Mouse (Mus musculus) heart, postnatal 4 days (tissue): Measurements from ENCODE around the gene Kifc3. TPM values are rescaled to one million over a fixed set of nuclear protein-coding genes. Genes with fewer than 3 reads are reported as not detected.
A peak's percentile ranks its signal among the peaks of the same experiment; 100 is the strongest.
"Not testable (repeated sequence)": the region's sequence is repeated elsewhere in the genome, so short reads cannot be mapped to it uniquely, and the experiment has no call there.

Experiments used
- DNase-seq: peaks from one replicate; pipeline ENCODE4 v3.0.0; 2021
- total RNA-seq, 2 experiments: library from RNA; stranded (reverse); gene quantifications; 2 replicates each; pipeline ENCODE4 v1.2.3; 2021

The Kifc3 gene
- 10 to 100 TPM; 61.4 to 63.9 TPM for total RNA-seq

DNA sequence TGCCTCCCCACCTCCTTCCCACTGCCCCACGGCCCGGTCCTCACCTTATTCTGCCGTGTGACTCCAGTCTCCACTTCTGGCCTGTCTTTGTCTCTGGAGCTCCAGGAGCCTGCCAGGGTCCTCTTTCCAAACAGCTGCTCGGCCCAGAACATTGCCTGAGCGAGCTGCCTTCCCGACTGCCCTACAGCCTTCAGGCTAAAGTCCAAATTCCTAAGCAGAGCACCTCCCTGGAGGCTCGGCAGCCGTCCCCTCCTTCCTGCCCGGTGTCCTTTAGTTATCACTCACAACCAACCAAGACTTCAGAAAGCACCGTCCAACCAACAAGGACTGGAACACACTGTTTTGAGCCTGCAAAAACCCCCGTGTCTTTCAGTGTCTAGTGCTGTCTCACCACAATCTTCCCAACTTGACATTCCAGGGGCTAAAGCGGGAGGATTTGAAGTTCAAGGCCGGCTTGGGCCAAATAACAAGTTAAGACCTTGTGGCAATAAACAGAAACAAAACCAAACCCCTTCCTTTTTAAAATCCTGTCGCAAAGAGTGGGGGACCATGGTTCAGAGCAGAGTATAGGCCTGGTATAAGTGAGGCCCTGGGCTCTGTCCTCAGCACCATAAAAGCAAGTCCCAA, at the start of gene Kifc3:
Gene Kifc3 (minus strand): TSS at position 164 of the 627 bp plus-strand sequence.
- no peak for DNase-seq

DNA sequence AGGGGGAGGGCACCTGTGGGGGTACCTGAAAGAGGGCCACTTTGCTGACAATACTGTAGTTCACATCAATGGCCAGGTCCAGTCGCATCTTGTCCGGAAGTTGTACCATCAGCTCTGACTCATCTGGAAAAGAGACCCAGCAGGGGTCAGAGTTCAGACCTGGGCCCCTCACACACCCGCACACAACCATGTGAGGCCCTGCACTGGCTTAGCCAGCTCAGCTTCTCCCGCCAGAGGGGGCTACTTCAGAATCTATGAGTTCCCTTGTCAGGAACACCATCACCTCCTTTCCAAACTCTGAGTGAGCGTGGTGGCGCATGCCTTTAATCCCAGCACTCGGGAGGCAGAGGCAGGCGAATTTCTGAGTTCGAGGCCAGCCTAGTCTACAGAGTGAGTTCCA, 49.4 kb upstream of the Kifc3 start:
- DNase-seq, result no peak

DNA sequence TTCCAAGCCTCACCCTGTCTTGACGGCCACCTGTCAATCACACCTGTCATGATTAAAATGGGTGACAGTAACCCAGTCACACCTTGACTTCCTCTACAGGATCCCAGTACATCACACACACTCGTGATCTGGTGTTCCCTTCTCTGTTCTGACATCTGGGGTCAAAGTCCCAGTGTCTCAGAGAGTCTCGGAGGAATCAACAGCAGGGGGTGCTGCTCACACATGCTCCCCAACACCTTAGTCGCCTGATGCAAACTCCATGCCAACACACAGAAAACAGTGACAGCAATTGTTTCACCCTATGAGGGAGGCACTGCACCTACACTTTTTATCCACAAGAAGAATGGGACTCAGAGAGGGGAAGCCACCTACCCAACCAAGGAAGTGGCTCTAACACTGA, 47.2 kb upstream of the Kifc3 start:
- peak; percentile 24 for DNase-seq

DNA sequence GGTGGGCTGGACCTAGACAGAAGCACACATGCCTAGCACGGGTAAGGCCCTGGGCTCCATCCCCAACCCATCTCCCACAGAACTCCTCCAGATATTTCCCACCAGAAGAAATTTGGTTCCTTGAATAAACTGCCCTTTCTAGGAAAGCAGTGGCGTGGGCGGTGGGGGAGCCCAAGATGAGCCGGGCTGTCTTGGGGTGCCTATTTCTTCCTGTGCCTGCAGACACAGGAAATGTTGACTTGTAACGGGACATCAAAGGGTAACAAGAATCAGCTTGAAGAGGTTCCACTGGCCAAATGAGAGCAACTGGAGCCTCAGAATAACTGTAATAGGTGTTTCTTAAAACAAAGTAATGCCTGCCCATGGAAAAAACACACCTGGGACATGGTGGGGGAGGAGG, 44.7 kb upstream of the Kifc3 start:
- no peak for DNase-seq

DNA sequence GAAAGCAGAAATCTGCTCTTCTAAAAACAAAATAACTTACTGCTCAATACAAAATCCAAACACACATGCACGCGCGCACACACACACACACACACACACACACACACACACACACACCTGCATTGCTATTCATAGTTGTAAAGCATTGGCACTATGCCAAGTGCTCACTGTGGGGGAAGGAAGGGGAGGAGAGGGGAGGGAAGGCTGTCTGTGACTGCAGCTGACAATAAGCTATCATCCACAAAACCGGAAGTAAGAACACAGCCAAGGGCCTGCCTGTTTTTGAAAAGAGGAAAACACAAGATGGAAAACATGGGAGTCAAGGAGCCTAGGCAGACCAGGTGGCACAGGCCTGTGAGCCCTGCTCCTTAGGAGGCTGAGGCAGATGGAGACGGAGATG, 42.6 kb upstream of the Kifc3 start:
- peak; percentile 76 for DNase-seq

DNA sequence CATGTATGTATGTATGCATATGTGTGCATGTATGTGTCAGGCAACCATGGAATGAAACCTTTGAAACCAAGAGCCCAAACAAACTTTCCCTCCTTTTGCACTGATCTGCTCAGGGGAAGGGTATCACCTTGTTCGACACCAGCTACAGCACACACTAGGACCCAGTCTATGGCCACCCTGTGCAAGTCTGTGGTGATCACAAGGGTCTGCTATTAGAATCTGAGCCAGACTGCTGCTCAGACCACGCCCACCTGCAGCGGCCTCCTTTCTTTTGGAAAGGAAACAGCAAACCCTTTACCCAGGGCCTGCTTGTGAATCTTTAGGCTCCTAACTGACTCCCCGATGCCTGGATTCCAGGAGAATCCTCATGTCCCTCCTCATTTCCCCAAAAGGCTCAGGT, 41.2 kb upstream of the Kifc3 start:
- DNase-seq, result no peak

DNA sequence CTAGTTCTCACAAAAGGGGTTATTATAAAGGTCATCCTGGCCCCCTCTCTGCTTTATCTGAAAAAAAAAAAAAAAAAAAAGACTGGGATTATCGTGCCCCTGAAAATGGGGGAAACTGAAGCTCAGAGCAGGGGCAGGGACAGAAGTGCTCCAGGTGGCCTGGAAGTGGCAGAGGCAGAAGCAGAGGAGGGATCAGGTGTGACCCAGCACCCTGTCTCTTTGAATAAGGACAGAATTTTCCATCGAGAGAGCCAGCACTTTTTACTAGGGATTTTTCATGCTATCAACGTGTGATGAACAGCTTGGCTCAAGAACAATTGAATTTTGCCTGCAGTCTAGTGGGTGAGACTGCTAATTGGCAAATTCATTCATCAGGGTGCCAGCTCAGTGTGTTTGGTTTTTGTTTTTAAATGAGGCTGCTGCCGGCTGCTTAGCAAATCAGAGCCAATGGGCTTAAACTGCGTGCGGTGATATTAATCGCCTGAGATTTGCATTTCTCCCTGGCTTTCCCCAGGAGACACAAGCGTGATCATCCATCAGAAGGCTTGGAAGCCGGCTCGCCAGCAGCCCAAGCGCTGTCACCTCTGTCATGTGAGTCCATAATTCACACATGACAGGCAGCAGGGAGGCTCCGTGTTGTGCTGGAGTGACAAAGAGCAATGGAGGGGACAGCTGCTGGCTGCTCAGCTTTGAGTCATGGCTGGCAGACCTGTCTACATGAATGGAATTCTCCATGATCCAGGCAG, 40.4 kb upstream of the Kifc3 start:
- peak; percentile 17 for DNase-seq

DNA sequence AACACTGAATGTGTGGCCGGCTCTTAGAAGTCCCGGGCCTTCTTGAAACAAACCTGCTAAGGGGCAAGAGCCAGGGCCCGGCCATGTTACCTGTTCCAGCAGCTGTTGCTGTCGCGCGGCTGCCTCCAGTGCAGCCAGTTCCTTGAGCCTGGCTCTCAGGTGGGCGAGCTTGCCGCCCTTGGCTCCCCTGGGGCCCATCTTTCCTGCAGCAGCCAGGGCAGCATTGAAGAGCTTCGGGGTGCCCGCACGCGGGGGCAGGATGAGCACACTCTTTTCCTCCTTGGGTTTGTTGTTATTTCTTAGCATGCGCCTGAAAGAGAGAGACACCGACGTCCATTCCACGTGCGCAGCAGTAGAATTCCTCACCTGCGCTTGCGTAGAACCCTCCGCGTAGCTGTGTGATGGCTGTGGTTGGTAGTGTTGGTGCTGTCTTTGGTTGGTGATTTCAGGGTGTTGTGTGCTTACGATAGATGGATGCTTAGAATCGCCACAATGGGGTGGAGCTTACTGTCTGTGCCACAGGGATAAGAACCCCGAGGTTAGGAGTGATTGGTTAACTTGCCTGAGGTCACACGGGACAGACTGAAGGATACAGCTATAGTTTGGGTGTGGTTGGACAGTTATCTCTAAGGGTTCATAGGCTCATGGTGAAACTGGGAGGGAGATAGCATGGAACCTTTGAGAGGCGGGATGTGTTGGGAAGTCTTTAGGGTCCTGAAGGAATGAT, 39.6 kb upstream of the Kifc3 start:
- DNase-seq, result no peak

DNA sequence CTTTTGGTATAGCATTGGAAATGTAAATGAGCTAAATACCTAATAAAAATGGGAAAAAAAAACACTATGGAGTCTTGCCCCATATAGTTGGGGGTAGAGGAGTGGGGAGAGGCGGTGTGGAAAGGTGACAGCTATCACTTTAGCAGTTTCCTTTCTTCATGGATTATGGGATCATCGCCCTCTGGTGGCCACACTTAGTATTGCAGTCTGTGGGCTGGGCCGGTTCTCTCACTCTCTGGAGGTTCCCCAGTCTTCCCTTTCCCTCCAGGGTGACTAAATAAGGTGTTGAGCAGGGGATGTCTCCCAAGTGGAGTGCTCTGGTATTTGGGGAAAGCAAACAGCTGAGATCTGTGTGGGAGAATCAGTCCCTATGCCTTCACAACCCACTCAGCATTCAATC, 33.1 kb upstream of the Kifc3 start:
- peak; percentile 88 for DNase-seq

DNA sequence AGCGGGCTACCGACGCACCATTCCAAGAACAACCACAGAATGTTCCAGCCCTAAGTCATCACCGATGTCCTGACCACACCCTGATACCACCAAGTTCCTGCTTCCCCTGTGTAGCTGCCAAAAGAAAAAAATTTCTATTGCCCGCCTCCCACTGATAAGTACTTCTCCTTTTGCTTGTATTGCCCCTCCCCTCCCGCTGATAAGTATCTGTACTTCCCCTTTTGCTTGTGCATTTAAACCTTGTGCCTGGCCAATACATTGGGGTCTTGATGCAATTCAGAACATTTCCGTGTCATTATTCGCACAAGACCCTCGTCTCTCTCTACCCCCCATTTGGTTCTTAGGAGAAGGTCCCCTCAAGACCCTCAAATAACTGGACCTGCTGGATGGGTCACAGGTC, 27.5 kb upstream of the Kifc3 start:
- DNase-seq, result not testable (repeated sequence)

DNA sequence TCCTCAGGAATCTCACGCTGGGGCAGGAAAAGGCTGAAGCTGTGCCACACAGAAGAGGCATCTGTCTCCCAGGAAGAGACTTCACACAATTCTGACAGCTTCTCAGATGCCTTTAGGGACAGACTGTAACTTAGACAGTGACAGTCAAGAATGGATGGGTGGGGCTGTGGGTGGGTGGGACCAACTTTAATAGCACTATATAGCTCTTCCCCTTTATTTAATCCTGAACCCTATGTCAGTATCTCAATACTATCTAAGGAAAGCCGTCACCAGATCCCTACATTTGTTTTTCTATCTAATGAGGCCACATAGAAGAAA, 24.5 kb upstream of the Kifc3 start:
- no peak for DNase-seq

DNA sequence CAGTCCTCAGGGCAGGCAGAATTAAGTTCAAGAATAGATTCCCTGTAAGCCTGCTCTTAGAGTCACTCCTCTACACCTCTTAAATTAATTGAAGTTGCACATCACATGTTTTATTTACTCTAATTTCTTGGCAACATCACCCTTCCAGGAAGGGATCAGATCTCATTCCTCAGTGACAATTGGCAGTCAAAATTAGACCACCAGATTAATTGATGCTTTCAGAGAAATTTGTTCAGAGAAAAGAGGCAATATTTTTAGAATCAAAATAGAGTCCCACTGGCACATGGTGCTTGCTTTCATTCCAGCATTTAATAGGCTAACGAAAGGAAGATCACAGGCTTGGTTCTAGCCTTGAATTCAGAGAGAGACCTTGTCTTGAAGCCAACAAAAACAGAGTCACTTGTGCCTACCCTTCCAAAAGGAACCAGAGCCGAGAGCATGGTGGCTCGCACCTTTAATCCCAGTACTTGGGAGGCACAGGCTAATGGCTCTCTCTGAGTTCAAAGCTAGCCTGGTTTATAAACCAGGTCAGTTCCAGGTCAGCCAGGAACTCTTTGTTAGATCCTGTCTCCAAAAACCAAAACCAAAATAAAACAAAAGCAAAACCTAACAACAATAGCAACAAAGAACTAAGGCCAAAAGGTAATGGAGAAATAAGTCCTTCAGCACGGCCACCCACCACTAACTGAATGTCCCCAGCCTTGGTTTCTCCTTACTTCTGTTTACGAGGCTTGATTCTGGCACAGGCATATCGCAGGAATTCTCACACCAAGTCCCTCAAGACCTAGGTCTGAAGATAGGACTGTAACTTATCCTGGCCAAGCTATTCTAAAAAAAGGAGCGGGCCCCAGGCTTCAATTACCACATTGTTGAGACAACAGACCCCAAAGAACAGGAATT, 23.9 kb upstream of the Kifc3 start:
- no peak for DNase-seq

DNA sequence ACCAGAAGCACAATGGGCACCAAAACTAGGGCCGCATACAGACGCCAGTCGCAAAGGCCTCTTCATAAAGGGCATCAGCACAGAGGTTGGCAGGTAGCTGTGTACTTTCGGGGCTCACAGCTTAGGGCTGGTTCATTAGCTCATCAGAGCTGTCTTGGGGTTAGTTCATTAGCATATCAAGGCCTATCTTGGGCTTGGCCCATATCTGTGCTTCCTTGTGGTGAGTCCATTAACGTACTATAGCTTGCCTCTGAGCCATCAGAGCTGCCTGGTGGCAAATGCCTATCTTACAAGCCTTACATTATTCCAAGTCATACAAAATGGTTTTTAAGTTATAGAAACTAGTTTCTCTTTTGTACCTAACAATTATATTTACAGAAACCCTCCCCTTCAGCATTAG, 21.4 kb upstream of the Kifc3 start:
- DNase-seq, result no peak

DNA sequence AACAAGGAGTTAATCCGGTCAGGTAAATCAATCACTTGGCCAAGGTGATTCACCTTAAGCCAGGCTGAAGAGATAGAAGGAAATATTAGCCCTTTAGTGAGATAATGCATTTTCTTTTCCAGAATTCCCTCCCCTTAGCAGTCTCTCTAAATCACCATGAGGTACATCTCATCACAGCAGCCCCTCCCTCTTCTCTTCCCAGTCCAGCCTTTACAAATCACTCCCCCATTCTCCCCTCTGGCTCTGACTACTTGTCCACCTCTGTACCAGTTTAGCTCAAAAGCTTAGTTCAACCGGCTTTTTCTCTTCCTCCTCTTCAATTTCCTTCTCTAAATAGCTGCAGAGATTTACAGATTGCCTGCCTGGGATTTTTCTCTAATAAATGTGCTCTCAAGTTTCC, 18.4 kb upstream of the Kifc3 start:
- DNase-seq, result no peak

DNA sequence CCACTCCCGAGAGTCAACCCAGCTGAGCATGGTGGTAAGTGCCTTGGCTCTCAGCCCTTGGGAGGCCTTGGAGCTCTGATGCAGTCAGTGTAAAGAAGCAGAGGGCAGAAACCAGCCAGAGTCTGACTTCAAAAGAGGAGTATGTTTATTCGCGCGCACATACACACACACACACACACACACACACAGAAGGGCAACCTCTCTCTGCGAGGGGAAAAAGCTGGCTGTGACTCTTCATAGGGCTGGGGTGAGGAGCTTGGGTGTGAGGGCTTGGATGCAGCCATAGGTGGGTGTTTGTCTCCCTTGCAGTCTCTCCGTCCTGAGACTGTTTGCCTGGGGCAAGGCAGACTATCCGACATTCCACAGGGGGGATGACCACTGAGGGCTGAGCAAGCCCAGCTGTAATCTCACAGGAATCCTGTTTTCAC, 18.0 kb upstream of the Kifc3 start:
- DNase-seq, result no peak

DNA sequence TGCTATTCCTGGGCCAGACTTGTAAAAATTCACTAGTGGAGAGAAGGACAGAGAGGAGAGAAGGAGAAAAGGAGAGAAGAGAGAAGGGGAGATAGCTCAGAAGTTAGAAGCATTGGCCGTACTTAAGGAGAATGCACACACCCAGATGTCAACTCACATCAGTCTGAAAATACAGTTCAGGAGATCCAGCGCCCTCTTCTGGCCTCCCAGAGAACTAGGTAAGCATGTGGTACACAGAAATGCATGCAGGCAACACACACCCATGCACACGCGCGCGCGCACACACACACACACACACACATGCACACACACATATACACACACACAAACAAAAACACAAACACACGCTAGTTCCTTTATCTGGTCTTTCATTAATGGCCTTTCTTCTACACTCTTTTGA, 17.0 kb upstream of the Kifc3 start:
- DNase-seq, result no peak

DNA sequence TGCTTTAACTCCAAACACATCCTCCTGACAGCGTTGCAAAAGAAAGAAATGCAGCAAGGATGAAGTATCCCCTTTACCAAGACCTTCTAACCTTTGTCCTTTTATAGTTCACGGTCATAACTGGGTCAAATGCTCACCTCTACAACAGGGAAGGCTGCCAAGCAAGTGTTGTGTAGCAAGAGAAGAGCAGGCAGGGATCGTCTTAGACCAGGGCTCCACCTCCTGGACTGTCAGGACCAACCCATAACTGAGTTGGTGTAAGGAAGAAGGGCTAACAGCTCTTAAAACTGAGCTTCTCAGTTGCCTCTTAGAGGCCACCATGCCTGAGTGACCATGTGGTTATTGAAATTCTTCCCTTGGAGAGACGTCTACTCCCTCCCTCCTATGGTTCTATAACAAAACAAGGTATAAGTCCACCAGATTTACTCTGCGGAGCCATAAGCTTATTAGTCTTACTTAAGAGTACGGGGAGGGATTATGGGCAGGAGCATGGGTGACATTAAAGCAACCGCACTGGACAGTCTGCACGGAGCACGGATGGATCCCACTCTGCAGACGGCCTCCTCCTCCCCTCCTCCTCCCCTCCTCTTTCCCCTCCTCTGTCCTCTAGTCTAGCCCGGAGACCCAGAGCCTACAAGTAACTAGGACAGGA, 13.2 kb upstream of the Kifc3 start:
- no peak for DNase-seq

DNA sequence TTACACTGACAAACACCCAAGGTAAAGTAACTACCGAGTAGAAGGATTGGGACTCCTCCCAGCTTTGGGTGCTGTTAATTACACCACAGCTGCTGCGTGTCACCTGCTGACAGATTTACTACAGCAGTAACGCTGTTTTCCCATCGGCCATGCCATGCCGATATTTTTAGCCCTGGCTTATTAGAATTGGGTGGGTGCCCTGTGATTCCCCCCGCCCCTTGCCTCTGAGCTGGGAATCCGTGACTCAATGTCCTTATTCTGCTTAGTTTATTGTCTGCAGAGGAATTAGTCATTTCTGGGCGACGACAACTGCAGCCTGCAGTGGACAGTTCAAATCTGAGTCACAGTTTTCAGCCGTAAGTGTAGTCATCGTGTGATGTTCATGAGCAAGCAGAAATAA, 7.3 kb upstream of the Kifc3 start:
- peak; percentile 29 for DNase-seq

DNA sequence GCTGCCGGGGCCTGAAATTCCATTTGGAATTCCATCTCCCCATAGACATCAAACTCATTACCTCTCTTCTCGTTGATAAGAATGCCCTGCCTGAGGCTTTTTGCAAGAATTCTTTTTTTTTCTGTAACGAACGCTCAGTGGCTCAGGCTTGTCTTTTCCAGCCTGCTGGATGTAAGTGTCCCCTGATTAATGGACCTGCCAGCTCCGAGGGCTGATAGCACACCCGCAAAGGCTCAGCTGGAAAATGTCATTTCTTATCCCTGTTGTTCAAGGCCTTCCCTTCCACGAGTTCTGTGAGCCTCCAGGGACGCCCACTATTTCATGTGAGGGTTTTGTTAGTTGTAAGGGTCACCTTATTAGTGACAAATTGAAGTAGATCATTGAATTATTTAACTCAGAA, 3.3 kb upstream of the Kifc3 start:
- DNase-seq, result no peak

DNA sequence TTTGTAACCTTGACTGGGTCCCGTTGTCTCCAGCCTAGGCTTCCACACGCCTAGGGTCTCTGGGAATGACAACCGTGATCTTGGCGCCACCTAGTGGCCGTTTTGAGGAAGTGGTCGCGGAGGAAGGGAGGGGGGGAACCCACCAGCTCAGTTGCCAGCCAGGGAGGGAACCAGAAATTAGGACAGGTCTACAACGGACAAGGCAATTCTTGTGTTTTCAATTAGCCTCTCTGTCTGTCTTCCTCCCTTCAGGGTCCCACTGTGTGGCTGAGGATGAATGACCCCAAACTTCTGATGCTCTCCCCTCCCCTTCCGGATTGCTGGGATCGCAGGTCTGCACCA, 1.4 kb upstream of the Kifc3 start:
- peak; percentile 85 for DNase-seq

DNA sequence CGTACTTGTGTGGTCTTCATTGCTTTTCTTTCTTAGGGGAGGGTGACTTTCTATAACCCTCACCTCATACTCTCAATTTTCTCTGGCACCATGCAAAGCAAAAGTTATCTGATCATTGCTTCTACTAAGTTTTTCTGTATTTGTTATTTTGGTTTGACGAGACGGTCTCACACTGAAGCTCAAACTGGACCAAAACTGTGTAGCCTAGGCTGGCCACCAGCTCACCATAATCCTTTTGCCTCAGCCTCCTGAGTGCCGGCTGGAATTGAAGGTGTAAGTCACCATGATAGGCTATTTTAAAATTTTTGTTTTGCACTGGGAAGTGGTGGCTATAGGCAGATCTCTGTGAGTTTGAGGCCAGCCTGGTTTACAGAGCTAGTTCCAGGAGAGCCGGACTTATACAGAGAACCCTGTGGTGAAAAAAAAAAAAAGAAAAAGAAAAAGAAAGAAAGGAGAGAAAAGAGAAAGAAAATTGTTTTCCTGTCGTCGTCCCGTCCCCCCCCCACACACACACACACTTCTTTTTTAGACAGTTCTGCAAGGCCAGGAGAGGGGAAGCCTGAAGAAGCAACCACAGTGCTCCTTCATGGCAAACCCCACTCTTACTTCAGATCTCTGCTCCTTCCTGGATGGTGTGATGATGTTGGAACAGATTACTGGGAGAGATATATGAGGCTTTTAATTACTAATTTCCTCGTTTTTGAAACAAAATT, 870 bp upstream of the Kifc3 start:
- DNase-seq, result no peak

DNA sequence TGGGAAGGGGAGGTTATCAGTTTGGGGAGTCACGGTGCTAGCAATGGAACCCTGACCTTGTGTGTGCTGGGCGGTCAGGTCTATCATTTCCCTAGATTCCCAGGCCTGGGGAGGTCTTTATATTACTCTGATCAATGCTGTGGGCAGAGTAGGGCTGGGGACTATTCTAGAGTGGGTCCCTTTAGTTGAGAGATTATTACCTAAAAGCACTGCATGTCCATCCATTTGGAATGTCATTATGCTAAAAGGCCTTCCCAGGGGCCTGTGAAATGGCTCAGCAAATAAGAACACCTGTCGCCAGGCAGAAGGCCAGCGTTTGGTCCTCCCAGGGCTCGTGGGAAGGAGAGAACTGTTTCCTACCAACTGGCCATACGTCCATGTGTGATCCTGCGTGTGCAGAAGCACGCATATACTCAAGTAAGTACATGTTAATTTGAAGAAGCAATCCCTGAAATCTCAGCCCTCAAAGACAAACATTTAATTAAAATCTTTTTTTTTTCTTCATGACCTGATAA, 499 bp downstream of the Kifc3 start:
- DNase-seq, result no peak
